Mouse (Mus musculus) splenic B cell, adult 2 months (primary cell): ENCODE measurements around the gene Srd5a1.
"Not testable (repeated sequence)": the region's sequence is repeated elsewhere in the genome, so short reads cannot be mapped to it uniquely, and the experiment has no call there.

Source experiments
- DNase-seq: peaks from one replicate; pipeline ENCODE4 v3.0.0-alpha.2; 2011; ENCODE audit warnings: low read depth, low spot score
- H3K27me3 ChIP-seq: 2 replicates; pipeline ENCODE4 v1.6.1; 2012; ENCODE audit warnings: mild to moderate bottlenecking, low read length, moderate library complexity, mixed read lengths; ENCODE audit not compliant: control insufficient read depth, poor library complexity, insufficient read depth, severe bottlenecking
- H3K36me3 ChIP-seq: 2 replicates; pipeline ENCODE4 v1.6.1; 2012; ENCODE audit warnings: mild to moderate bottlenecking, low read length, moderate library complexity, mixed read lengths; ENCODE audit not compliant: control insufficient read depth, poor library complexity, insufficient read depth, severe bottlenecking

The Srd5a1 gene

GRCm38 (mm10) chr13:69600863-69601262 is 10.4 kb downstream of the Srd5a1 start:
- DNase-seq, H3K27me3 ChIP-seq, H3K36me3 ChIP-seq: not testable (repeated sequence)

GRCm38 (mm10) chr13:69598867-69599266 is 12.4 kb downstream of the Srd5a1 start:
- DNase-seq = no peak
- no peaks in the 10 kb centered on the region for H3K36me3 ChIP-seq
- no peaks in the 10 kb centered on the region for H3K27me3 ChIP-seq

- Histone ChIP-seq H3K27me3 (no peaks in the 10 kb centered on the region), H3K36me3 (no peaks in the 10 kb centered on the region)
- DNase-seq = no peak
These were observed 14.7 kb downstream of the Srd5a1 start for GRCm38 (mm10) chr13:69596515-69596914.

DNA sequence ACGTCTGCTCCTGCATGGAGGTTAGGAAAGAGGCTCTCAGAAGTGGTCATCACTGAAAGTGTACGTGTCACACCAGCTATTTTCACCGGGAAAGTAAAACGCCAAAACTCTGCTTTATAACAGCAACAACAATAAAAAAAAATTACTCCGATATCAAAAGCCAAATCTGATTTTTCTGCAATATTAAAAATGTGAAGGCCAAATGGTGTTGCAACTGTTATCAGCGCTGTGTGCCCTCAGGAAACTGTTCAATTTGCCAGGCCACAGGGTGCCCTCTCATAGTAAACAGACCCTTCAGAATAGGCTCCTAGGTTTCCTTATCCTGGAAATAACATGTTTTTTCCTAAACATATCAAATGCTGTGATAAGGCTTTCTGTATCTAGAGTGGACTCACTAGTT is 15.3 kb downstream of the Srd5a1 start:
- Histone ChIP-seq H3K27me3 (no peaks in the 10 kb centered on the region), H3K36me3 (no peaks in the 10 kb centered on the region)
- no peak for DNase-seq

GRCm38 (mm10) chr13:69594577-69595256 is 16.5 kb downstream of the Srd5a1 start:
- Histone ChIP-seq H3K27me3 (no peaks in the 10 kb centered on the region), H3K36me3 (no peaks in the 10 kb centered on the region)
- DNase-seq = no peak

DNA sequence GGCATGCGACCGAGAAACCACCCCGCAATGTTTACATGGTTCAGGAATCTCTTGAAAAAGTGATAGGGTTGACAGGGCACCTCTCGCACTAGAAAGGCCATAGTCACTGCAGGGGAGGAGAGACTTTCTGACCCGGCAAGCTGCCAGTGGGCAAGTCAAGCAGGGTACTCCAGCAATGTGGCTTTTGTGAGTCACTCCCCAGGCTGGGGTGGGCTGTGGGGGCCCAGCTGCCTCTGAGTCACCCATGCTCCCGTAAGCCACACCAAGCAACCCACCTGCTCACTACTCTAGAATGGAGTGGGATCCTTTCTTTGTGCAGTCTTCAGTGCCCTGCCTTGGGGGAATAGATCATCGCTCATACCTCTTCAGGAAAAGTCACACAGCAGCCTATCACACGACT is 17.8 kb downstream of the Srd5a1 start:
- Histone ChIP-seq H3K27me3 (no peaks in the 10 kb centered on the region), H3K36me3 (no peaks in the 10 kb centered on the region)
- no peak for DNase-seq

DNA sequence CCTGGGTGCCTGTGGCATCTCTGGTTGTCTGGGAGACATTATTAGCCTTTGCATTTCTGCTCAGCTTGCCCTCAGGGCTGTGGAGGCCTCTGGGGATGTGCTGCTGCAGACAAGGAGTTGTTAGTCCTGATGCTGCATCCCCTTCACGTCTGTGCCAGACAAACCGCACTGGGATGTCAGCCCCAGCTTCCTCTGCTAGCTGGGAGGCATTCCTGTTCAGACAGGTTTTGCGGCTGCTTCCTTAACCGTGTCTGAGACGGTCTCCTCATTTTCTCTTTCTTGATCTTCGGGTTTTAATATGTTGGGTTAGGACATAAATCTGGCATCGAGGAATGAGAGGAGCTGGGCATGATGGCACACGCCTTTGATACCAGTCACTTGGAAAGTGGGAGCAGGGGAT is 19.0 kb downstream of the Srd5a1 start:
- Histone ChIP-seq H3K36me3 (no peaks in the 10 kb centered on the region), H3K27me3 (no peaks in the 10 kb centered on the region)
- DNase-seq = no peak

DNA sequence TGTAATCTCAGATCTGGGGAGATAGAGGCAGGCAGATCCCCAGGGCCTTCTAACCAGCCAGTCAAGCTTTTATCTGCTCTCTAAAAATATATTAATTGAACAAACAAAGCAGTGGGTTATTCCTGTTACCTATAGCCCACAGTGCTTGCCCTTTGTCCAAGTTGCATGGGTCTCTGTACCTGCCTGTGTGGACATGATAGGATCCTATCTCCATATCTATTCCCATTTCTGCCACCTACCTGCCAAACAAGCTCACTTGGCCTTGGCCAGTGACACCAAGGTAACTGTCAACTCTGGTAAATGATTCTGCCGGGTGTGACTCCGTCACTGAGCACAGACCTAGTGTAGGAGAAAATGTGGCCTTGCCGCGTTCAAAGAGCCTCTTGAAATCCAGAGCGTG is 19.9 kb downstream of the Srd5a1 start:
- no peak for DNase-seq
- Histone ChIP-seq H3K27me3 (no peaks in the 10 kb centered on the region), H3K36me3 (no peaks in the 10 kb centered on the region)

GRCm38 (mm10) chr13:69588263-69588662 is 23.0 kb downstream of the Srd5a1 start:
- DNase-seq = no peak
- Histone ChIP-seq H3K27me3 (no peaks in the 10 kb centered on the region), H3K36me3 (no peaks in the 10 kb centered on the region)

- no peak for DNase-seq
- no peaks in the 10 kb centered on the region for H3K36me3 ChIP-seq
- no peaks in the 10 kb centered on the region for H3K27me3 ChIP-seq
These were observed 23.4 kb downstream of the Srd5a1 start for GRCm38 (mm10) chr13:69587849-69588248.

DNA sequence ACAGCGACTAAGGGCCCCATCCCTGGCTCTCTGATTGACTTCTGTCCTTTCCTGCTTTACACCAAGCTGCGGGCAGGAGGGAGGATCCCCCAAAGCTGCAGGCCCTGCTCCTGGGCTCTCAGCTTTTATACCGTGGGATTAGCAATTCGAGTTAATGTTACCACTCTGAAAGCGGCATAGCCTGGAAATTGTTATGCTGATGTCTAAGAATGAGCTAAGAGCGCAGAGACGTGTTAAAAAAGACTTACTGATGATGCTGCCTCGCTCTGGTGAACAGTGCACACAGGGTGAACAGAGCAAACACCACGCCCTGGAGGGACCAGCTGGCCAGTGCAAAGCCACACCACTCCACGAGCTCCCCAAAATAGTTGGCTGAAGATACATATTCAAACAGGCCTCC is 24.9 kb downstream of the Srd5a1 start:
- H3K36me3 ChIP-seq = no peaks in the 10 kb centered on the region
- no peak for DNase-seq
- no peaks in the 10 kb centered on the region for H3K27me3 ChIP-seq

DNA sequence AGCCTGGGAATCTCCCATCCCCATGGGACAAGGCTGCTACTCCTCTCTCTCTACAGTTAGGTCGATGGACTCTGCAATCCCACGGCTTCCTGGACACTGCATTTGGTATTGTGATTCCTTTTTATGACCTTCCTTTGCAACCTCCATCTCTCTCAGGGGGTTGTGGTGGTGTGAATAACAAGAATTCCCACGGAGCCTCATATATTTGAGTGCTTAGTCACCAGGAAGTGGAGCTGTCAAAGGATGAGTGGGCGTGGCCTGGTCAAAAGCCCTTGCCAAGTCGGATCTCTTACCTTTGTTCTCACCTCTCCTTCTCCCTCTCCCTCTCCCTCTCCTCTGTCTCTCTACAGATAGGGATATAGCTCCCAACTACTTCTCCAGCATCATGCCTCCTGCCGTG is 25.4 kb downstream of the Srd5a1 start:
- H3K27me3 ChIP-seq = no peaks in the 10 kb centered on the region
- no peak for DNase-seq
- no peaks in the 10 kb centered on the region for H3K36me3 ChIP-seq

DNA sequence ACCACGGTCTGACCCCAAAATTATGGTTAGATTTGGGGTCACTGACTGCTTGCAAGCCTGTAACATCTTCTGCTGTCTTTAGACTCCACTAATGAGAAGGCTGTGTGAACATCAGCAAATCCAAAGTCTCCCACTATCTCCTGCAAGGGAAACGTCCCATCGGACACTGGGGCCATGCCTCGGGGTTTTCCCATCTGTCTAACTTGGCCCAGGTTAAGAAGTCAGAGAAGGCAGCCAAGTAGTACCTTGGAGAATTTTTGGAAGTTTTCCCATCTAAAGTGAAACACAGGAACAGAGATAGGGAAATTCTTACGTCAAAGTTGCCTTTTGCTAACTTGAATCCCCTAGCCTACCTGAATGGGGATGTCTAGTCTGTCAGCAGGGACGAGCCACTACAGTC is 27.7 kb downstream of the Srd5a1 start:
- DNase-seq = no peak

GRCm38 (mm10) chr13:69582411-69582810 is 28.8 kb downstream of the Srd5a1 start:
- no peak for DNase-seq
- no peaks in the 10 kb centered on the region for H3K27me3 ChIP-seq
- no peaks in the 10 kb centered on the region for H3K36me3 ChIP-seq

More for the DNA sequence above, 27.7 kb downstream of the Srd5a1 start:
- Histone ChIP-seq H3K27me3 (no peaks in the 10 kb centered on the region), H3K36me3 (no peaks in the 10 kb centered on the region)

GRCm38 (mm10) chr13:69577181-69577834 is 33.9 kb downstream of the Srd5a1 start:
- DNase-seq = no peak
- Histone ChIP-seq H3K27me3 (no peaks in the 10 kb centered on the region), H3K36me3 (no peaks in the 10 kb centered on the region)

DNA sequence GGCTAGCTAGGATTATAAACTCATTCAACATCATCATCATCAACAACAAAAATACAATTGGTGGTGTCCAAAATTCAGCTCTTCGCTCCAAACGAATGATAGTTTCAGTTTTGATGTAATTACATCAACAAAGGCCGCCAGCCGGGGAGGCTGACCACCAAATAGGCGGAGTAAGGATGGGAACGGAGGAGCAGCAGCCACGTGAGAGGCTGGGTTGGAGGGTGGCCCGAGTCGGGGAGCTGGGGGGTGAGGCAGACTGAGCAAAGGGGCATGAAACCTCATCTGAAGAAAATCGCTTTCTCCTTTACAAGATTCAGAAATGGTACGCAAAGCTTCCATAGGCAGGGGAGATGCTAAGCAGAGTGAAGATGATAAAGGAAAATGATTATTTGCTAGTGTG is 34.6 kb downstream of the Srd5a1 start:
- Histone ChIP-seq H3K36me3 (no peaks in the 10 kb centered on the region), H3K27me3 (no peaks in the 10 kb centered on the region)
- DNase-seq = no peak
